Mouse (Mus musculus) small intestine, adult 10 weeks (tissue): ENCODE measurements around the gene Adamts12. TPM values are rescaled to one million over a fixed set of nuclear protein-coding genes. Genes with fewer than 3 reads are reported as not detected.

ENCODE experiments used
- polyA plus RNA-seq: library from polyadenylated mRNA; stranded (reverse); fragments of 350-450 nt; fragmentation: Illumina TruSeq; extraction: RNeasy Lipid Tissue Mini Kit (QIAGEN cat#74804); gene quantifications from one replicate; pipeline ENCODE4 v1.2.3, GENCODE M21; 2014; ENCODE audit warnings: low replicate concordance

The Adamts12 gene
- 1.8 TPM for polyA plus RNA-seq

GRCm38 (mm10) chr15:11064558-11065411, at the start of gene Adamts12:
Gene Adamts12 (plus strand): TSS chr15:11064790.

DNA sequence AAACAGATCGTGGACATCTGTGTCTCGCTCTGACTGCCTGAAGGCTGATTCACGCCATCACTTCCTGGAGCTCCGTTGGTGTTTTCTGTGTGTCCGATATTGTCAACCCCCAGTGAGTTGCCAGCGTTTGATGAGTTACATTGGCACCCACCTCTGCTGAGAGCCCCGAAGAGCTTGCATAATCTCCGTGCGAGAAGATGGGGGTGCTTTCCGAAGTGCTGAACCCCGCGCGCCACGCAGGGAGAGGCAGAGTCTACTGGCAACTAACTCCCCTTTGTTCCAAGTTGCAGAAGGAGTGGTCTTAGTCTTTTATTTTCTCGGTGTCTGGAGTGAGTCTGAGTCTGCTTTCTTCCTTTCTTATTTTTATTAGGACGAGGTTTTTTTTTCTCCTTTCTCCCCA, 26.9 kb upstream of the Adamts12 start, which contains the start of gene Rxfp3:
Gene Rxfp3, minus strand, starts transcription at position 281 of the 400 bp plus-strand sequence.

Other genes starting within 250 kb of the Adamts12 start
- 2.0 TPM for gene C1qtnf3, start 112.5 kb upstream of the Adamts12 start, polyA plus RNA-seq
- gene Amacr, start 83.0 kb upstream of the Adamts12 start, polyA plus RNA-seq = 7.5 TPM
- gene Slc45a2, start 64.1 kb upstream of the Adamts12 start, polyA plus RNA-seq = not detected
- not detected for gene Rxfp3, start 26.8 kb upstream of the Adamts12 start, polyA plus RNA-seq